Mouse (Mus musculus): ENCODE measurements at regions not wholly inside any gene's neighbourhood (a gene's known extent, or its start where the extent isn't known, plus 50 kb on each side); places are given as distances from the start of the nearest gene placed in this dataset.

- DNase-seq = no peak
Measured at GRCm38 (mm10) chr12:35712671-35713070, 177.8 kb upstream of the Ahr start.

- DNase-seq = no peak
Measured at GRCm38 (mm10) chr12:35711549-35712070, 176.8 kb upstream of the Ahr start.

GRCm38 (mm10) chr12:35710323-35710722 lies 175.5 kb upstream of the Ahr start:
- DNase-seq = no peak

- no peak for DNase-seq
Measured at GRCm38 (mm10) chr12:35703479-35703878, 168.6 kb upstream of the Ahr start.

GRCm38 (mm10) chr12:35702674-35703073 lies 167.8 kb upstream of the Ahr start:
- no peak for DNase-seq

GRCm38 (mm10) chr12:35694253-35694652 lies 159.4 kb upstream of the Ahr start:
- DNase-seq = no peak

- DNase-seq = no peak
Measured at GRCm38 (mm10) chr12:35690914-35691313, 156.1 kb upstream of the Ahr start.

GRCm38 (mm10) chr12:35686231-35686630 lies 151.4 kb upstream of the Ahr start:
- DNase-seq = no peak

- no peak for DNase-seq
Measured at GRCm38 (mm10) chr12:35685189-35685588, 150.4 kb upstream of the Ahr start.

- no peak for DNase-seq
Measured at GRCm38 (mm10) chr12:35681864-35682449, 147.1 kb upstream of the Ahr start.

- no peak for DNase-seq
Measured at GRCm38 (mm10) chr12:35679903-35680302, 145.1 kb upstream of the Ahr start.

- DNase-seq = no peak
Measured at GRCm38 (mm10) chr12:35679025-35679424, 144.2 kb upstream of the Ahr start.

GRCm38 (mm10) chr12:35674487-35674886 lies 139.6 kb upstream of the Ahr start:
- peak; percentile 49 for DNase-seq

- no peak for DNase-seq
Measured at GRCm38 (mm10) chr12:35670980-35671379, 136.1 kb upstream of the Ahr start.

GRCm38 (mm10) chr12:35668716-35669115 lies 133.9 kb upstream of the Ahr start:
- DNase-seq = no peak

GRCm38 (mm10) chr12:35667705-35668104 lies 132.9 kb upstream of the Ahr start:
- no peak for DNase-seq

GRCm38 (mm10) chr12:35667218-35667617 lies 132.4 kb upstream of the Ahr start:
- DNase-seq = no peak

- no peak for DNase-seq
Measured at GRCm38 (mm10) chr12:35666062-35666461, 131.2 kb upstream of the Ahr start.

GRCm38 (mm10) chr12:35663062-35663461 lies 128.2 kb upstream of the Ahr start:
- DNase-seq = no peak

GRCm38 (mm10) chr12:35656563-35656962 lies 121.7 kb upstream of the Ahr start:
- no peak for DNase-seq

- no peak for DNase-seq
Measured at GRCm38 (mm10) chr12:35649772-35650171, 114.9 kb upstream of the Ahr start.

- no peak for DNase-seq
Measured at GRCm38 (mm10) chr12:35642473-35642872, 107.6 kb upstream of the Ahr start.

GRCm38 (mm10) chr12:35641741-35642140 lies 106.9 kb upstream of the Ahr start:
- DNase-seq = no peak

GRCm38 (mm10) chr12:35640911-35641345 lies 106.1 kb upstream of the Ahr start:
- DNase-seq = no peak

GRCm38 (mm10) chr12:35623484-35623883 lies 88.6 kb upstream of the Ahr start:
- DNase-seq = no peak
